18 mouse cellular contexts compared by ENCODE assay signal in genomic region chr4:127576521-127576920, GRCm38 (mm10).
DNase-seq lines count a peak whose midpoint lies in the region.
"Had no signal": no experiment of that assay in that cellular context is flagged by ENCODE, and none has a peak within 500 bp of the region (broad histone marks: within the 10 kb centered on the region; RNA-seq: fewer than 3 reads in every experiment).

No protein-coding gene starts in this region.

- peak; percentile 11 for DNase-seq in cerebellum, adult 11-12 months
- no peak for DNase-seq in cerebellum, adult 11 months
- peak; percentile 10 to 16 for DNase-seq in frontal cortex, postnatal 14 days (ENCODE audit: low spot score in 2 of 2)
- DNase-seq in frontal cortex, postnatal 10 days (ENCODE audit: low spot score in 2 of 2): no peak
- peak; percentile 52 for DNase-seq in brain, embryonic 18.5 days (ENCODE audit: low read depth, low spot score)
- DNase-seq in layer of hippocampus, adult 8-10 months (ENCODE audit: low spot score in 2 of 2): peak; percentile 37 to 72
- DNase-seq in gastrocnemius, adult 8-10 months (ENCODE audit: low spot score in 2 of 2): no peak
- DNase-seq in kidney, postnatal 10 days: no peak
- DNase-seq: adrenal gland, adult 8-10 months; heart, postnatal 14 days; kidney, adult 8-10 months; kidney, postnatal 36 days; liver, embryonic 13.5 days; lung, embryonic 14.5 days; lung, postnatal 4 days; right cerebral cortex, postnatal 25 days; thymus, adult 18-20 months; thymus, postnatal 4 days had no signal

Comparison
In these comparisons a context has a peak if more than half of its experiments do, and no peak if none do; other contexts are left out.
1. DNase-seq: peak in cerebellum, adult 11-12 months (single experiment), frontal cortex, postnatal 14 days (2 of 2), brain, embryonic 18.5 days (single experiment) and layer of hippocampus, adult 8-10 months (2 of 2); none in cerebellum, adult 11 months (single experiment), frontal cortex, postnatal 10 days (0 of 2), gastrocnemius, adult 8-10 months (0 of 2) and kidney, postnatal 10 days (single experiment).